Mouse (Mus musculus): ENCODE data around the gene Nos2.

DNA sequence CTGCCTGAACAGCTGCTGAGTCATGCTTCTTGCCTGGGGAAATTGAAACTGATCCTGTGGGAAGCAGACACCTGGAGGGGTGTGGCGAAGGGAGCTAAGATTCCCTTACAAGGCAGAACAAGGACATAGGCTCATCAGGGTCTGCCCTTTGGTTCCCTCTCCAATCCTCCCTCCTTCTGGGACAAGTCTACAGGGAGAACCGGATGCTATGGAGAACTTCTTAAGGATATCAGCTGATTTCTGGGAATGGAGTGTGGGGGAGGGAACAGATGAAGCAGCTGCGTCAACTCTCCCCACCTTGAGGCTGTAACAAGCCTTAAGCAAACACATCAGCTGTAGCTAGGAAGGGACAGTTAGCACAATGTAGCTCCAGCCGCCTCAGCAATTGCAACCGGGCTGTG is 82.0 kb downstream of the Nos2 start:
- TF ChIP-seq GATA1 (IDR thresholded peaks at IDR 0.05; ENCODE audit: borderline replicate concordance, low read length), result no peak
- no peak for TF ChIP-seq FLI1 (IDR thresholded peaks at IDR 0.05; ENCODE audit: low read length)
